Mouse (Mus musculus): ENCODE measurements around the gene Agk. TPM values are rescaled to one million over a fixed set of nuclear protein-coding genes. Genes with fewer than 3 reads are reported as not detected.

Gene Agk
- polyA plus RNA-seq, 1 experiment = 10.0 TPM

DNA sequence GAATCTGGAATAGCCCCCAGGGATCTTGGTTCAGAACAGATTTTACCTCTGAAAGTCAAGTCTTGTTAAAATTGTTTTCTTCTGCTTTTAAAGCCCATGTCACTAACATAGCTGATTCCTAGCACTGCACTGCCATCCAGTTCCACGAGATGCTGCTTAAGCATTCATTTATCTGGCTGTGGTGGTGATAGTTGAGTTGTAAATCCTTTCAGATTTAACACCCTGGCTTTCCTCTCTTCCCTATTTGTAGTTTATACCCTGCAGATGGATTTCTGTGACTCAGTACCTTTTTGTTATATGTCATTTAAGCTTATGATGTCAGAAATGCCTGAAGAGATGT is 22.8 kb downstream of the Agk start:
- TF ChIP-seq POLR2AphosphoS2 (IDR thresholded peaks at IDR 0.05; ENCODE audit: insufficient read length, low read depth) (no peak), MYOD1 (IDR thresholded peaks at IDR 0.05; ENCODE audit: control insufficient read depth in 1 of 3, insufficient read length in 2 of 3, low read depth in 2 of 3) (no peak), TCF12 (IDR thresholded peaks at IDR 0.05; ENCODE audit: insufficient read depth, poor library complexity, severe bottlenecking) (no peak), CEBPB (IDR thresholded peaks at IDR 0.05; ENCODE audit: insufficient read depth, poor library complexity, severe bottlenecking) (no peak), TCF3 (IDR thresholded peaks at IDR 0.05; ENCODE audit: insufficient read length, low read depth) (no peak), E2F4 (IDR thresholded peaks at IDR 0.05; ENCODE audit: insufficient read depth) (no peak)
- Histone ChIP-seq H3K27me3 (ENCODE audit: control insufficient read depth, insufficient read depth, insufficient read length) (no peaks in the 10 kb centered on the region), H3ac (ENCODE audit: control insufficient read depth, insufficient read length) (no peak overlapping the region), H3K4me2 (ENCODE audit: low read depth) (no peak overlapping the region), H3K36me3 (ENCODE audit: control insufficient read depth, insufficient read depth) (peaks cover 8% of the 10 kb centered on the region), H3K4me3 (no peak overlapping the region), H3K79me2 (ENCODE audit: control insufficient read depth, insufficient read depth) (no peaks in the 10 kb centered on the region)

GRCm38 (mm10) chr6:40350041-40350440 is 25.1 kb downstream of the Agk start:
- Histone ChIP-seq H3ac (ENCODE audit: control insufficient read depth, insufficient read length) (no peak overlapping the region), H3K36me3 (ENCODE audit: control insufficient read depth, insufficient read depth) (peaks cover 8% of the 10 kb centered on the region), H3K4me2 (ENCODE audit: low read depth) (no peak overlapping the region), H3K79me2 (ENCODE audit: control insufficient read depth, insufficient read depth) (no peaks in the 10 kb centered on the region), H3K27me3 (ENCODE audit: control insufficient read depth, insufficient read depth, insufficient read length) (no peaks in the 10 kb centered on the region), H3K4me3 (no peak overlapping the region)
- TF ChIP-seq E2F4 (IDR thresholded peaks at IDR 0.05; ENCODE audit: insufficient read depth) = no peak

DNA sequence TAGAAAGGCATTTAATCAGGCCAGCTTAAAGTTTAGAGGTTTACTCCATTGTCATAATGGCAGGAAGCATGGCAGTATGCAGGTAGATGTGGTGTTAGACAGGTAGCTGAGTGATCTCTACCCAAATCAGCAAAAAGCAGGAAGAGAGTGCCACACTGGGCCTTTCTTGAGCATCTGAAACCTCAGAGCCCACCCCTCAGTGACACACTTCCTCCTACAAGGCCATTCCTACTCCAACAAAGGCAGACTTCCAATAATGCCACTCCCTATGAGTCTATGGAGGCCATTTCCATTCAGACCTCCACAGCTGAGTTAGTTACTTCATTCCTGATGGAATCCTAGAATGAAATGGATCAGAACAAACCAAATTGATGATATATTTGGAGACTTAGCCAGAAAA is 25.9 kb downstream of the Agk start:
- TF ChIP-seq REST (IDR thresholded peaks at IDR 0.05; ENCODE audit: insufficient read depth, insufficient read length) = no peak
- no peak for TF ChIP-seq MAX (IDR thresholded peaks at IDR 0.05; ENCODE audit: low read depth)
- peaks cover 8% of the 10 kb centered on the region for H3K36me3 ChIP-seq (ENCODE audit: control insufficient read depth, insufficient read depth)
- no peak overlapping the region for H3K4me2 ChIP-seq (ENCODE audit: low read depth)
- H3K27me3 ChIP-seq (ENCODE audit: control insufficient read depth, insufficient read depth, insufficient read length) = no peaks in the 10 kb centered on the region
- no peak overlapping the region for H3ac ChIP-seq (ENCODE audit: control insufficient read depth, insufficient read length)
- no peak overlapping the region for H3K4me3 ChIP-seq
- no peaks in the 10 kb centered on the region for H3K79me2 ChIP-seq (ENCODE audit: control insufficient read depth, insufficient read depth)

GRCm38 (mm10) chr6:40353360-40353759 is 28.4 kb downstream of the Agk start:
- no peak overlapping the region for H3K4me2 ChIP-seq (ENCODE audit: low read depth)
- no peaks in the 10 kb centered on the region for H3K27me3 ChIP-seq (ENCODE audit: control insufficient read depth, insufficient read depth, insufficient read length)
- no peaks in the 10 kb centered on the region for H3K79me2 ChIP-seq (ENCODE audit: control insufficient read depth, insufficient read depth)
- peaks cover 11% of the 10 kb centered on the region for H3K36me3 ChIP-seq (ENCODE audit: control insufficient read depth, insufficient read depth)
- H3K4me3 ChIP-seq = no peak overlapping the region
- H3ac ChIP-seq (ENCODE audit: control insufficient read depth, insufficient read length) = no peak overlapping the region
- TF ChIP-seq USF1 (IDR thresholded peaks at IDR 0.05; ENCODE audit: low read depth) (no peak), SRF (IDR thresholded peaks at IDR 0.05; ENCODE audit: control insufficient read depth, insufficient read length, low read depth) (no peak), TCF12 (IDR thresholded peaks at IDR 0.05; ENCODE audit: insufficient read depth, poor library complexity, severe bottlenecking) (no peak), E2F4 (IDR thresholded peaks at IDR 0.05; ENCODE audit: insufficient read depth) (no peak), MYOD1 (IDR thresholded peaks at IDR 0.05; ENCODE audit: control insufficient read depth in 1 of 3, insufficient read length in 2 of 3, low read depth in 2 of 3) (no peak), TCF3 (IDR thresholded peaks at IDR 0.05; ENCODE audit: insufficient read length, low read depth) (no peak), REST (IDR thresholded peaks at IDR 0.05; ENCODE audit: insufficient read depth, insufficient read length) (no peak)

- H3K4me3 ChIP-seq = no peak overlapping the region
- no peaks in the 10 kb centered on the region for H3K27me3 ChIP-seq (ENCODE audit: control insufficient read depth, insufficient read depth, insufficient read length)
- no peak overlapping the region for H3ac ChIP-seq (ENCODE audit: control insufficient read depth, insufficient read length)
- no peaks in the 10 kb centered on the region for H3K79me2 ChIP-seq (ENCODE audit: control insufficient read depth, insufficient read depth)
- no peak overlapping the region for H3K4me2 ChIP-seq (ENCODE audit: low read depth)
- peaks cover 1% of the 10 kb centered on the region for H3K36me3 ChIP-seq (ENCODE audit: control insufficient read depth, insufficient read depth)
- TF ChIP-seq REST (IDR thresholded peaks at IDR 0.05; ENCODE audit: insufficient read depth, insufficient read length) = no peak
- no peak for TF ChIP-seq POLR2AphosphoS2 (IDR thresholded peaks at IDR 0.05; ENCODE audit: insufficient read length, low read depth)
- no peak for TF ChIP-seq E2F4 (IDR thresholded peaks at IDR 0.05; ENCODE audit: insufficient read depth)
- no peak for TF ChIP-seq POLR2A (IDR thresholded peaks at IDR 0.05; ENCODE audit: insufficient read length, low read depth)
- no peak for TF ChIP-seq USF1 (IDR thresholded peaks at IDR 0.05; ENCODE audit: low read depth)
- TF ChIP-seq SRF (IDR thresholded peaks at IDR 0.05; ENCODE audit: control insufficient read depth, insufficient read length, low read depth) = no peak
These were observed 46.1 kb downstream of the Agk start for GRCm38 (mm10) chr6:40371031-40371430.

DNA sequence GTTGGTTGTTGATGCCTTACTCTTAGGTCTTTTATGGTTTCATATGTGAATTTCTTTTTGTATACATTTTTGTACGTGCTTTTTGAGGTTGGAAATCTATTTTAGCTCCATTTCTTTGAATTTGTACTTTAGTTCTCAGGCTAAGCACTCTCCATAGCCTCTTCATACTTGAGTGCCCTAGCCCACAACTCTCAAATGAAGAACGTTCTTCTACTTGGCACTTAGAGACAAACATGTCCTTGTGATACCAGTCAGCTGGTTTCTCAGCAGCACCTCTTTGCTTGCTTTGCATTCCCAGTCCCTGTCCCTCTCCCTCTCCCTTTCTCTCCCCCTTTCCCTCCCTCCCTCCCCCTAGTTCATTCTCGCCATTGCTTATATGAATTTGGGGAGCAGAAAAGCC is 55.2 kb downstream of the Agk start:
- Histone ChIP-seq H3K36me3 (ENCODE audit: control insufficient read depth, insufficient read depth) (peaks cover 6% of the 10 kb centered on the region), H3K79me2 (ENCODE audit: control insufficient read depth, insufficient read depth) (no peaks in the 10 kb centered on the region), H3K27me3 (ENCODE audit: control insufficient read depth, insufficient read depth, insufficient read length) (no peaks in the 10 kb centered on the region), H3K4me3 (no peak overlapping the region), H3K4me2 (ENCODE audit: low read depth) (no peak overlapping the region), H3ac (ENCODE audit: control insufficient read depth, insufficient read length) (no peak overlapping the region)
- TF ChIP-seq MAX (IDR thresholded peaks at IDR 0.05; ENCODE audit: low read depth) (no peak), TCF3 (IDR thresholded peaks at IDR 0.05; ENCODE audit: insufficient read length, low read depth) (no peak), SRF (IDR thresholded peaks at IDR 0.05; ENCODE audit: control insufficient read depth, insufficient read length, low read depth) (no peak), POLR2AphosphoS2 (IDR thresholded peaks at IDR 0.05; ENCODE audit: insufficient read length, low read depth) (no peak), MYOG (IDR thresholded peaks at IDR 0.05; ENCODE audit: control insufficient read depth in 1 of 3, insufficient read depth in 1 of 3, insufficient read length in 2 of 3, low read depth in 2 of 3) (no peak), E2F4 (IDR thresholded peaks at IDR 0.05; ENCODE audit: insufficient read depth) (no peak), TCF12 (IDR thresholded peaks at IDR 0.05; ENCODE audit: insufficient read depth, poor library complexity, severe bottlenecking) (no peak), CEBPB (IDR thresholded peaks at IDR 0.05; ENCODE audit: insufficient read depth, poor library complexity, severe bottlenecking) (no peak), MYOD1 (IDR thresholded peaks at IDR 0.05; ENCODE audit: control insufficient read depth in 1 of 3, insufficient read length in 2 of 3, low read depth in 2 of 3) (no peak), REST (IDR thresholded peaks at IDR 0.05; ENCODE audit: insufficient read depth, insufficient read length) (no peak), USF1 (IDR thresholded peaks at IDR 0.05; ENCODE audit: low read depth) (no peak), POLR2A (IDR thresholded peaks at IDR 0.05; ENCODE audit: insufficient read length, low read depth) (no peak)
